Mouse (Mus musculus): ENCODE measurements around the gene Trim71. TPM values are rescaled to one million over a fixed set of nuclear protein-coding genes. Genes with fewer than 3 reads are reported as not detected.

The Trim71 gene
- total RNA-seq, 2 experiments from 2014 or later = 0.72 to 0.84 TPM

DNA sequence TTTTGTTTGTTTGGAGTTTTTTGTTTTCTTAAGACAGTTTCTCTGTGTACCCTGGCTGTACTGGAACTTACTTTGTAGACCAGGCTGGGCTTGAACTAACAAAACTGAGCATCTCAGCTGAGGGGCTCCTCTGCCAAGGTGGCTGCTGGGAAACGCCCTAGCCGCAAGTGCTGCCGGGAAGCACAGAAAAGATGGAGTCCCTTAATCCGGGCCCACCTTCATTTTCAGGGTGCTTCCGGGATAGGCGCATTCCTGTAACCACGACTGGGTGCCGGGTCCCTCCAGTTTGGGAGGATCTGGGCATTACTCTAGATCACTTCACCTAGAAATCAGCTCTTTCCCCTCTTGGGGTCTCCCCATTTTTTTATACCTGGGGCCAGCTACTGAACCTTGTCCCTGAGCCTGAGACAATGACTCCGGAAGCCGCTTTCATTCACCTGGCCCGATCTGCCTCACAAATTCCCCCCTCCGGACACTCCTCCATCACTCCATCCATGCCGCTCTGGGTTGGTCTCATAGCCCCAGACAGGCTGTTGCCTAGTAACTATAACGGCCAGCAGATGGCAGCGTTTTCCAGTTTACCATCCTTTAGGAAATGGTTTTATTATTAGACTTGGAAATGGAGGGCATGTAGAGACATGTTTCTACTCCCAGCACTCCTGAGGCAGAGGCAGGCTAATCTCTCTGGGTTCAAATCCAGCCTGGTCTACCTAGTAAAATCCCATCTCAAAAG is 64.2 kb downstream of the Trim71 start:
- TF ChIP-seq CTCF (IDR thresholded peaks at IDR 0.05) = peak; percentile 70
- Histone ChIP-seq H3K4me3 (no peak overlapping the region), H3K27ac (no peak overlapping the region)
- intact Hi-C loops (cut with DNase I) = loop anchor here (2.0 kb wide), 1 partner anchor 81 kb away; no protein-coding TSS in a partner anchor
- DNase-seq (ENCODE audit: extremely low spot score in 1 of 2, low spot score in 2 of 2) = peak; percentile 20 to 35

DNA sequence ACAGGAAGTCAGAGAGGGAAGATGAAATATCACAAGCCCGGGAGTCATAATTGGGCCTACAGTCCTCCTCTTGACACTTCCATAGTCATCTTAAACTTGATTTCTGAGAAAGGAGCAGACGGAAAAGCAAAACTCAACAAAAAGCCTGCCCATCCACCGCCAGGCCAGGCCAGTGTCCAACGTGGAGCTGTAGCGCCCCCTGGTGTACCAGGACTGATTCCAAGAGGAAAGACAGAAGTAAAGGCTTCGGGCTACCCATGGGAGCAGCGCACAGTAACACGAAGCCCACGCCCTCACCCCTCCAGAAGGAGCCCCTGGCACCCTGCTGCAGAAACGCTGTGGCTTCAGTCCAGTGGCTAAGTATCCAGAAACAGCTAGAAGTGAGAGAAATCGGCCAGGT is 66.0 kb downstream of the Trim71 start:
- intact Hi-C loops (cut with DNase I) = loop anchor here (1.0 kb wide), 1 partner anchor 83 kb away; no protein-coding TSS in a partner anchor
- peak; percentile 71 to 81 for DNase-seq (ENCODE audit: extremely low spot score in 1 of 2, low spot score in 2 of 2)
- TF ChIP-seq CTCF (IDR thresholded peaks at IDR 0.05) = peak; percentile 81

DNA sequence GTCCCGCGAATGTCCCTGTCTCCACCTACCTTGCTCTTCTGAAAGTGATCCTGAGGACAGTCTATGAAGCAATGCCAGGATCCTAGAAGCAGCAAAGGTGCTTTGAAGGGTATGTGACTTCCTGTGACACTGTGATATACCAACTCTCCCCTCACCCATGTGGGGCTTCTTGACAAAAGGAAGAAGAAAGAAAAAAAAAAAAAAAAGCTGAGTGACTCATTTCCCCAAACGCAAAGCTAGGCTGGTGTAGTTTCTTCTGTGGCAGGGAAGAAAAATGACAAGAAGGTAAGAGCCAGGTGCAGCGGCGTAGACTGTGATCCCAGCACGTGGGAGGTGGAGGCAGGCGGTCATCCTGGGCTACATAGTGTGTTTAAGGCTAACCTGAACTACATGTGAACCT is 67.7 kb downstream of the Trim71 start:
- Histone ChIP-seq H3K27ac (no peak overlapping the region), H3K4me3 (no peak overlapping the region)
- TF ChIP-seq CTCF (IDR thresholded peaks at IDR 0.05) = no peak
- DNase-seq (ENCODE audit: extremely low spot score in 1 of 2, low spot score in 2 of 2) = no peak
- intact Hi-C loops (cut with DNase I) = no loop called here

More for the DNA sequence above, 66.0 kb downstream of the Trim71 start:
- Histone ChIP-seq H3K27ac (no peak overlapping the region), H3K4me3 (no peak overlapping the region)

DNA sequence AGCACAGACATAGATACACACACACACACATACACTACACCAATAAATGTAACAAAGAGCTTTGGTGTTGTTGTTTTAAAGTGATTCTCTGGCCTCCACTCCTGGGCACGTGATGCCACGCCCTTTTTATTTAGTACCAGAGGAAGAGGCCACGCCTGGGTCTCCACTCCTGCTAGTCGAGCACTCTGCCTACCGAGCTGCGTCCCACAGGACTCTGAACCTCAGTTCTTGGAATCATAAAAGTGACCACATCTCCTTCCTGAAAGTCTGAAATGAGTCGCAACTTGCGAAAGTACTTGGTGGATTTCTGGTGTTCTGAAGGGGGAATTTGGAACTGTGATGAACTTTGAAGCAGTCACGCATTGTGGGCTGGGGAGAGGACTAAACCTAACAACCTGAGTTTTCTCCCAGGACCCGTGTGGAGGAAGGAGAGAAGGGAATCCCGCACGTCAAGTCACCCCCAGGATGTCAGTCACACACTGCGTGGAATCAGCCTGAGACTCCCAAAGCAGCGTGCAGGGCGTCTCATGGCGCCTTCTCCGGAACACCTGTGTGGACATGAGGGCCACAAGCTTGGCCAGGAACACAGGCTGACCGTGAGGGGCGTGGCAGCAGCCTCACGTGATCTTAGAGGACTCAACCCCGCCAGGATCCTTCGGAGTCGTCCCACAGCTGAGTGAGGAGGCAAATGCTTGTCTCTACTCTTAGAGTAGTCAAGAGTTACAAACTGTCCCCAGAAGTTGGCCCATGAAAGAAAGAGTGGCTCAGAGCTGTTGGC is 76.5 kb downstream of the Trim71 start:
- no peak for DNase-seq (ENCODE audit: extremely low spot score in 1 of 2, low spot score in 2 of 2)
- intact Hi-C loops (cut with DNase I) = no loop called here
- Histone ChIP-seq H3K4me3 (no peak overlapping the region), H3K27ac (no peak overlapping the region)
- no peak for TF ChIP-seq CTCF (IDR thresholded peaks at IDR 0.05)

DNA sequence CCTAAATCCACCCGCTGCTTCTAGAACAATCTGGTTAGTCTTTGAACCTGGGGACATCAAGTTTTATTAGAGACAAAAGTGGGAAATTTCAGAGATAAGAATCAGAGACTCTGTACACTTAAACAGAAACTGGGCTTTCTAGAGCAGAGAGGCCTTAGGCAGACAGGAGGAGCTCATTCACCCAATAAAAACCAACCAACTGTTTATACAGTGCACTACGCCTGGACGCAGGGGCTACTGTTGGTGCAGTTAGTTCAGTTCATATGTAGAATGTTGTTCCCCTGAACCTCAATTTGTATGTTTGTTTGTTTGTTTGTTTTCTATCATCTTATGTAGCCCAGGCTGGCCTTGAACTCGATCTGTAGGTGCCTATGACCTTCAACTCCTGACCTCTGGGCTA is 77.4 kb downstream of the Trim71 start:
- no peak for DNase-seq (ENCODE audit: extremely low spot score in 1 of 2, low spot score in 2 of 2)
- Histone ChIP-seq H3K27ac (no peak overlapping the region), H3K4me3 (no peak overlapping the region)
- no peak for TF ChIP-seq CTCF (IDR thresholded peaks at IDR 0.05)
- intact Hi-C loops (cut with DNase I) = no loop called here

DNA sequence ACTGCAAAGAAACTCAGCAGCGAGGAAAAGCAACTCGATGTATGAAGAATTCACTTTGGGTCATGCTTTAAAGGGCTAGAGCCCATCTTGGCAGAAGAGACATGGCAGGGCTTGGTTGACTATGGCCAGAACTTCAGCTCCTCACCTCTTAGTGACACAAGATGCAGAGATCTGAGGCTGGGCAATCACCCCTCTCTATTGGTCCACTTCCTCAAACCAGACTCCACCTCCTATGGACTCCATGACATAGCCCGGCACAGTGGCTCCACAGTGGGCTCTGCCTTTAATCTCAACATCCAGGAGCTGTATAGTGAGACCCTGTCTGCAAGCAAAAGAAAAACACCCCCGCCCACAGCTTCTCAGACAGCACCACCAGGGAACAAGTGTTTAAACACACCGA is 79.4 kb downstream of the Trim71 start:
- TF ChIP-seq CTCF (IDR thresholded peaks at IDR 0.05) = no peak
- DNase-seq (ENCODE audit: extremely low spot score in 1 of 2, low spot score in 2 of 2) = no peak
- Histone ChIP-seq H3K27ac (no peak overlapping the region), H3K4me3 (no peak overlapping the region)
- intact Hi-C loops (cut with DNase I) = no loop called here

DNA sequence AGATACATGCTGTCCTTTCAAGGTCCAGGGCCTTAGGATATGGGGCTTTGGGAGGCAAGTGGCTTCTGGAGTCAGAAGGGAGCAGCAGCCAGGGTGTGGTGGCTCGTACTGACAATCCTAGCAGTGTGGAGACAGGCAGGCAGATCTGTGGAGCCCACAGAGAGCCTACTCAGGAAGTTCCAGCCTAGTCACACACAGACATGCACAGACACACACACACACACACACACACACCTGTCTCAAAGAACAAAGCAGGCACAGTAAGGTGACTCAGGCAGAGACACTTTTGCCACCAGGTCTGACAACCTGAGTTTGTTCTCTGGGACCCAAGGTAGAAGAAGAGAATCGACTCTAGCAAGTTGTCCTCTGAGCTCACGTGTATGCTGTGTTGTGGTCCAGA is 83.2 kb downstream of the Trim71 start:
- no peak overlapping the region for H3K4me3 ChIP-seq
- no peak overlapping the region for H3K27ac ChIP-seq
- no peak for TF ChIP-seq CTCF (IDR thresholded peaks at IDR 0.05)
- intact Hi-C loops (cut with DNase I) = no loop called here
- no peak for DNase-seq (ENCODE audit: extremely low spot score in 1 of 2, low spot score in 2 of 2)

DNA sequence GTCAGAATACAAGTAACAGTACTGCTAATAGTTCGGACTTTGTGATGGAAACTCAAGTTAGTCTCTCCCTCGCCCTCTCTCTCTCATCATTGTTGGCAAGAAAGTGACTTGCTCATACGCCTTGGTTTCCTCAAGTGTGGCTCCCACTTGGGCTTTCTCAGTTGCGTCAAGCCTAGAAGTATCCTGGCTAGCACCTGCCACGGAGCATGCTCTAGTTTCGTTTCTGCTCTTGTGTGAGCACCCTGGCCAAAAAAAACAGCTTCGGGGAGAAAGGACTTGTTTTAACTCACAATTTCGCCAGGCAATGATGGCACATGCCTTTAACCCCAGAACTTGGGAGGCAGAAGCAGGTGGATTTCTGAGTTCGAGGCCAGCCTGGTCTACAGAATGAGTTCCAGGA is 87.2 kb downstream of the Trim71 start:
- no peak for DNase-seq (ENCODE audit: extremely low spot score in 1 of 2, low spot score in 2 of 2)
- H3K27ac ChIP-seq = no peak overlapping the region
- H3K4me3 ChIP-seq = no peak overlapping the region
- intact Hi-C loops (cut with DNase I) = no loop called here
- TF ChIP-seq CTCF (IDR thresholded peaks at IDR 0.05) = no peak

DNA sequence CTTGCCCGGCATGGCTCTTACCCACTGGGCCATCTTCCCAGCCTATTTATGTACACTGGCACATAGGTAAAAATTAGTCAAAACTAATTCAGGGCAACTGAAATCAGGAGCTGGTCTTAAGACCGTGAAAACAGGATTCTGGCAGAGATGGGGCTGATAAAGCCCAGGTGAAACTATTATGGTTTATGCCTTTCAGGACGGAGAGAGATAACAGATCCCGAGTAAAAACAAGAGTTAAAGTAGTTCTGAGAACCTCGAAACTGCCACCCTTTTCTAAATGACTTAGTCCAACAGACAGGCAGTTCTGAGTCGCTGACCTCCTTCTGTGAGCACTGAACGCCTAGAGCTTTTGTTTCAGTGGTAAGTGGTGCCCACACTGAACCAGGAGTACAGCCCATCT is 92.3 kb downstream of the Trim71 start:
- intact Hi-C loops (cut with DNase I) = no loop called here
- DNase-seq (ENCODE audit: extremely low spot score in 1 of 2, low spot score in 2 of 2) = no peak
- Histone ChIP-seq H3K4me3 (no peak overlapping the region), H3K27ac (no peak overlapping the region)
- TF ChIP-seq CTCF (IDR thresholded peaks at IDR 0.05) = no peak

DNA sequence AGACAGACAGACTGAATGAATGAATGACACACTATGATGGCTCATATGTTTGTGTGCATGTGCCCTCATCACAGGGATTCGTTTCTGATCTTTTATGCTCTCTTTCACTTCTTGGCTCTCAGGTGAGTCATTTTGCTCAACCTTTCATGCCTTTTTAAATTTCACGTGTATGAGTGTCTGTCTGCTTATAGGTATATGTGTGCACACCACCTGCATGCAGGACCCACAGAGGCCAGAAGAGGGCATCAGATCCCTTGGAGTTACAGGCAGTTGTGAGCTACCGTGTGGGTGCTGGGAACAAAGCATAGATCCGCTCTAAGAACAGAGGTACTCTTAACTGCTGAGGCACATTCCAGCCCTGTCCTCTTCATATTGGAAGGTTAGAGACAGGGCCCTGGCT is 95.5 kb downstream of the Trim71 start:
- no peak overlapping the region for H3K4me3 ChIP-seq
- DNase-seq (ENCODE audit: extremely low spot score in 1 of 2, low spot score in 2 of 2) = no peak
- intact Hi-C loops (cut with DNase I) = no loop called here
- no peak for TF ChIP-seq CTCF (IDR thresholded peaks at IDR 0.05)
- no peak overlapping the region for H3K27ac ChIP-seq

DNA sequence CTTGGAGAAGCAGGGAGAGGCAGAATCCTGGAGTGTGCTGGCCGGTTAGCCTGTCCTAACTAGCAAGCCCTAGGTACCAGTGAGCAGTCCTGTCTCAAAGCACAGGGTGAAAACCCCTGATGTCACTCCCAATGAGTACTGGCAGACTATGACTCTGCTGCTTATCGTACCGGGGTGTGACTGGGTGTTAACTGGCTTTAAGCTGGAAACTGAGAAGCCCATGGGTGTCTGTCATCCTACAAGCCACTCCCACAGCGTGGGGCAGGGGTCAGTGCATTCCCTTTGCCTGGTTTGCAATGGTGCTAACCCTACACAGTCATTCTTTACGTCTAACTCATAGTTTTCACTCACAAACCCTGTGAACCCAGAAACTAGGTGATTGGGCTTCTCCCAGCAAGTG is 96.0 kb downstream of the Trim71 start:
- no peak for DNase-seq (ENCODE audit: extremely low spot score in 1 of 2, low spot score in 2 of 2)
- intact Hi-C loops (cut with DNase I) = no loop called here
- no peak overlapping the region for H3K4me3 ChIP-seq
- TF ChIP-seq CTCF (IDR thresholded peaks at IDR 0.05) = no peak
- H3K27ac ChIP-seq = no peak overlapping the region

DNA sequence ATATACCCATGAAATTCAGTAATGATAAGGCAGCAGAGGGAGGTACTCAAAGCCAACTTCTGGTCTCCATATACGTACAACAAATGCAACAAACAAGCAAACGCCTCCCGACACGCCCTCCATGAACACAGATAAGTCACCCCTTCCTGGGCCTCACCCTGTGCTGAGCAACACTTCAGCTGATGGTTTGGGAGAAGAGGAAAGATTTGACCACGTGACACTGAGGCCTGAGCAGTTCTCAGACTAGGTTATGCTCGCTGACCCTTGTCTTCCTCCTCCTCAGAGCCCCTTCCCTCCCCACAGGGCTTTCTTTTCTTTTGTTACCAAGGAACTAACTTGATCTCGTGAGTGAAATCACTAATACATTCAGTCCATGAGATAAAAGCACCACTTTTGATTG is 97.3 kb downstream of the Trim71 start:
- no peak for TF ChIP-seq CTCF (IDR thresholded peaks at IDR 0.05)
- intact Hi-C loops (cut with DNase I) = no loop called here
- Histone ChIP-seq H3K27ac (no peak overlapping the region), H3K4me3 (no peak overlapping the region)
- no peak for DNase-seq (ENCODE audit: extremely low spot score in 1 of 2, low spot score in 2 of 2)
